Mouse (Mus musculus) brown adipose tissue, adult 24 weeks (tissue): ENCODE measurements at regions not wholly inside any gene's neighbourhood (a gene's known extent, or its start where the extent isn't known, plus 50 kb on each side); places are given as distances from the start of the nearest gene placed in this dataset.
A peak's percentile ranks its signal among the peaks of the same experiment; 100 is the strongest.

Experiments
- H3K27ac ChIP-seq: fragments of 200-500 bp; replicated peaks from 2 replicates; pipeline ENCODE4 v1.5.1; 2012; ENCODE audit warnings: low read depth, mild to moderate bottlenecking, low read length
- H3K4me1 ChIP-seq: fragments of 200-500 bp; 2 replicates; pipeline ENCODE4 v1.6.1; 2012; ENCODE audit warnings: low read length, mixed read lengths; ENCODE audit not compliant: control insufficient read depth, insufficient read depth, insufficient read length
- H3K4me3 ChIP-seq: fragments of 200-500 bp; 2 replicates; pipeline ENCODE4 v1.5.1; 2012; ENCODE audit warnings: low read depth, mild to moderate bottlenecking, low read length, moderate library complexity; ENCODE audit not compliant: insufficient read depth

- Histone ChIP-seq H3K27ac (0 out of 2 replicates have a peak overlapping the region, but pooled peaks have one; percentile 36), H3K4me1 (no peaks in the 10 kb centered on the region), H3K4me3 (no peak overlapping the region)
Observed at GRCm38 (mm10) chr8:26697579-26698084, 279.5 kb upstream of the Zfp703 start.

- H3K27ac ChIP-seq = no peak overlapping the region
- no peaks in the 10 kb centered on the region for H3K4me1 ChIP-seq
- no peak overlapping the region for H3K4me3 ChIP-seq
Observed at GRCm38 (mm10) chr8:26698580-26698979, 278.5 kb upstream of the Zfp703 start.

GRCm38 (mm10) chr8:26706048-26706767, 270.9 kb upstream of the Zfp703 start:
- H3K4me1 ChIP-seq = no peaks in the 10 kb centered on the region
- H3K4me3 ChIP-seq = no peak overlapping the region
- H3K27ac ChIP-seq = no peak overlapping the region

GRCm38 (mm10) chr8:26706768-26707156, 270.4 kb upstream of the Zfp703 start:
- no peak overlapping the region for H3K27ac ChIP-seq
- H3K4me1 ChIP-seq = no peaks in the 10 kb centered on the region
- no peak overlapping the region for H3K4me3 ChIP-seq

GRCm38 (mm10) chr8:26713836-26714235, 263.3 kb upstream of the Zfp703 start:
- Histone ChIP-seq H3K4me3 (no peak overlapping the region), H3K27ac (no peak overlapping the region), H3K4me1 (no peaks in the 10 kb centered on the region)

GRCm38 (mm10) chr8:26714714-26715113, 262.4 kb upstream of the Zfp703 start:
- Histone ChIP-seq H3K4me1 (no peaks in the 10 kb centered on the region), H3K4me3 (no peak overlapping the region), H3K27ac (no peak overlapping the region)

DNA sequence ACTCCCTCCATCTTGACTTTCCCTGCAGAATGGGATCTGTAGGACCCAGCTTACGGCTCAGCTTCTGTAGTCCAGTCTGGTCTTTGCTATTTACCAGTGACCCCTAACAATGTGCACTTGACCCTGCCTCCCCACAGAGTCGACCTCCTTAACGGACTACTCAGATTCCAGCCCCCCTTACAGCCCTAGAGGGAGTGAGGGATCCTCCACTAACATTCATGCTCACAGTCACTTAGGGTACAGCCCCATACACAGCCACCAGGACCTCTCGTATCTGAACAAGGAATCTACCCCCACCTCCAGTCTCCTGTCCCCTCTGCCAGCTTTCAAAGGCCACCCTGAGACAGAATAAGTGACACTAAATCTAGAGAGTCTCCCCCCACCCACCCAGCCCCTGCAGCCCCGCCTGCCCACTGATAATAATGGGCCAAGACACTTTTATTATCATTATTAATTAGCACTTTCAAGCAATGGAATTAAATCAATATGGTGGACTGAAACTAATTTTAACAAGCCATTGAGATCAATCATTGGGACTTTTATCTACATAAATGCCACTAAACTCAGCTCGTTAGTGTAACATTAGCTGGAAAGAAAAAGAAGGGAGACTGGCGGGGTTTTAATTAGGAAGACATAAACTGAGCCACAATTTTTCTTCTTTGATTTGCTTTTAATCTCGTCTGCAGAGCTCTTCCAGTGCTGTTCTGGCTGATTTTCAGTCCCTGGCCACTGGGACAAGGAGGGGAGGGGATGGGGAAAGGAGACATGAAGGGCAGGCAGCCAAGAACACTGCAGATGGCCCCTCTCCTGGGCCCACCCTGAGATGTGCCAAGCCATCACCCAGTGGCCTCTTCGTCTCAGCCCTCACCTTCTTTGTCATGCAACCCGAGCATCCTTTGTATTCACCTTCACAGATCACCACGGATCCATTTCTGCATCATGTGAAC, 258.4 kb upstream of the Zfp703 start:
- H3K27ac ChIP-seq = no peak overlapping the region
- no peaks in the 10 kb centered on the region for H3K4me1 ChIP-seq
- no peak overlapping the region for H3K4me3 ChIP-seq

- no peaks in the 10 kb centered on the region for H3K4me1 ChIP-seq
- H3K4me3 ChIP-seq = no peak overlapping the region
- H3K27ac ChIP-seq = no peak overlapping the region
Observed at GRCm38 (mm10) chr8:26722766-26723165, 254.4 kb upstream of the Zfp703 start.

GRCm38 (mm10) chr8:26724628-26725027, 252.5 kb upstream of the Zfp703 start:
- H3K27ac ChIP-seq = no peak overlapping the region

DNA sequence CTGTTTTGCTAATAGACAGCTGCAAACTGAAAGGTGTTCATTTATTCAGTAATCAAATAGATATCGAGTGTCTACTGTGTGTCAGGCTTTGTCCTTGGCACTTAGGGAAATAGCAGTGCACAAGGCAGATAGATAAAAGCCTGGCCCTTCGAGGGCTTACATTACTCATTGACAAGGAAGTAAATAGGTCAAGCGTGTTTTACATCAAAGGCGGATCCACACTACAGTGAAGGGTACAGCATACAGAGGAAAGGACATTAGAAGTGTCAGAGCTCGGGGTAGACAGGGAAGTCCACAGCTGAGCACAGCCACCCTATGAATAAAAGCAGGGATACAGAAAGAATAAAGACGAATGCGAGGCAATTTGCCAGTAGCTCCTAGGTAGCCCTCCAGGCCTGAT, 251.6 kb upstream of the Zfp703 start:
- Histone ChIP-seq H3K4me3 (no peak overlapping the region), H3K27ac (no peak overlapping the region), H3K4me1 (no peaks in the 10 kb centered on the region)

More at GRCm38 (mm10) chr8:26724628-26725027, 252.5 kb upstream of the Zfp703 start:
- Histone ChIP-seq H3K4me3 (no peak overlapping the region), H3K4me1 (no peaks in the 10 kb centered on the region)

DNA sequence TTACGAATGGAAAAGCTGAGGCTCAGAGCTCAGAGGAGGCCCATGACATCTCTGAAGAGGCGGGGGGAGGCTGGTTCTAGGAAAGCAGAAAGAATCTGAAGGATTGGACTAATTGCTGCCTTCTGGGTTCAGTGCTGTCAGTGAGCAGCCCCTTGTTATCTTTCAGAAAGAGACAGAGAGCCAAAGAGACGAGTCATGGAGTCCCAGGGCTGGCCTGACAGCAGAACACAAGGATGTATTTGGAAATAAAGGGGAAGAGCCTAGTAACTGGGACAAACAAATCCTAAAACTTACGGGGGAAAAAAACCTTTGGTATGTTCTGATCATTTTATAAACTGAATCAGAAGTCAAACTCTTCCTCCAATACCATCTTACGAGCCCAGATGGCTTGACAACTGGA, 247.8 kb upstream of the Zfp703 start:
- Histone ChIP-seq H3K27ac (no peak overlapping the region), H3K4me3 (no peak overlapping the region), H3K4me1 (no peaks in the 10 kb centered on the region)

GRCm38 (mm10) chr8:26731111-26731510, 246.0 kb upstream of the Zfp703 start:
- H3K4me3 ChIP-seq = no peak overlapping the region
- H3K27ac ChIP-seq = no peak overlapping the region
- H3K4me1 ChIP-seq = no peaks in the 10 kb centered on the region

DNA sequence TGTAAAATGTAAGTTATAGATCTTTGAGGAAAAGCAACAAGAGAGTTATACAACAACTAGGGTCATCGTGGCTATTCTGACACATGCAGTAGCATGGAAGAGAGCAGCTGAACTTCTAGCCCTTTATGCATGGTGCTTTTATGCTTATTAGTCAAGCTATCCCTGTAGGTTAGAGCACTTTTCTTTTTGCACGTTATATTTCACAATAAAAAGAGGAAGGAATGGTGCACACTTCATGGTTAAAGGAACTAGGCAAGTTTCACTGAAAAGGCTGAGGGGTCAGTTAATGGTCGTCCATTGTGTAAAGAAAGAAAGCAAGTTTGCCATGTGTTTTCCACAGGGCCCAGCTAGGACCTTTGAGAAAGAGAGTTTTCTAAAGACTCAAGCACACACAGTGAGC, 232.7 kb upstream of the Zfp703 start:
- Histone ChIP-seq H3K4me3 (no peak overlapping the region), H3K4me1 (peaks cover 2% of the 10 kb centered on the region; the same call in 1 of the 2 replicates)

DNA sequence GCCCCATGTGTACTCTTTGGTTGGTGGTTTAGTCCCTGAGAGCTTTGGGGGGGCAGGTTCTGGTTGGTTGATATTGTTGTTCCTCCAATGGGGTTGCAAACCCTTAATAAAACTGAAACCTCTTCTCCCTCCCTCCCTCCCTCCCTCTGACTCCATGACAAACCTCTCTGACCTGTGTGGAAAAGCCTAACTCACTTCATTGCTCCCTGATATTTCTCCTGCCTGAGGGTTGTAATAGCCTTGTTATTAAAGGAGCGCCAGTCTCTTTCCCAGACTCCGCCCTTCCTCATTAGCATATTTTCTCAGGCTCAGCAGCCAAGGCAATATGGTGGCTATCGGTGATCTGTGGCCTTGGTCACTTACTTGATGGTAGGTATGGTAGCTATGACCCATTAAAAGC, 230.3 kb upstream of the Zfp703 start:
- H3K27ac ChIP-seq = no peak overlapping the region
- H3K4me1 ChIP-seq = peaks cover 2% of the 10 kb centered on the region; the same call in 1 of the 2 replicates
- no peak overlapping the region for H3K4me3 ChIP-seq

More for the DNA sequence above, 232.7 kb upstream of the Zfp703 start:
- no peak overlapping the region for H3K27ac ChIP-seq

- no peak overlapping the region for H3K27ac ChIP-seq
- H3K4me3 ChIP-seq = no peak overlapping the region
Observed at GRCm38 (mm10) chr8:26747241-26747972, 229.7 kb upstream of the Zfp703 start.

More at GRCm38 (mm10) chr8:26747241-26747972, 229.7 kb upstream of the Zfp703 start:
- H3K4me1 ChIP-seq = peaks cover 2% of the 10 kb centered on the region; the same call in 1 of the 2 replicates
